Mouse (Mus musculus): Measurements from ENCODE around the gene Ampd3. TPM values are rescaled to one million over a fixed set of nuclear protein-coding genes. Genes with fewer than 3 reads are reported as not detected.

The Ampd3 gene
- total RNA-seq, 2 experiments from 2014 or later, result 4.8 to 7.2 TPM

GRCm38 (mm10) chr7:110770949-110771348 lies 2.9 kb downstream of the Ampd3 start:
- no peak for DNase-seq

GRCm38 (mm10) chr7:110772343-110772742 lies 4.3 kb downstream of the Ampd3 start:
- no peak for DNase-seq

- DNase-seq, result peak; percentile 53
Observed at GRCm38 (mm10) chr7:110773204-110774002, 5.4 kb downstream of the Ampd3 start.

DNA sequence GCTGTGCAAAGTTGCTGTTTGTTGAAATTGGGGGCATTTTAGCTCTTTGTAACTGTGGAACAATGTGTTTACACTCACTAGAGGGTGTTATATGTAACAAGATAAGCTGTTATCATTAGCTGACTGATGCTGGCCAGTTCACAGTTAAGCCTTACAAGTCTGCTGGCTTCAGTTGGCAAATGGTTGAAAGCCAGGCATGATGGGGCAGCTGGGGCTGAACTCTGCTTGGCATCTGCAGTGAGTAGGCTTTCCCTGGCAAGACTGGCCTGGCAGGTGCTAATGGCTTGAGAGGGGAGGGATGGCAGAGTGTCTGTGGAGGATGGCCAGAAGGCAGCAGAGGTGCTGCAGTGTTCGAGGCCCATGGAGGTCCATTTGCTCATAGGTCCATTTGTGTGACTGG lies 6.1 kb downstream of the Ampd3 start:
- peak; percentile 66 for DNase-seq

- DNase-seq, result no peak
Observed at GRCm38 (mm10) chr7:110774674-110775073, 6.7 kb downstream of the Ampd3 start.

- no peak for DNase-seq
Observed at GRCm38 (mm10) chr7:110777146-110778001, 9.4 kb downstream of the Ampd3 start.

DNA sequence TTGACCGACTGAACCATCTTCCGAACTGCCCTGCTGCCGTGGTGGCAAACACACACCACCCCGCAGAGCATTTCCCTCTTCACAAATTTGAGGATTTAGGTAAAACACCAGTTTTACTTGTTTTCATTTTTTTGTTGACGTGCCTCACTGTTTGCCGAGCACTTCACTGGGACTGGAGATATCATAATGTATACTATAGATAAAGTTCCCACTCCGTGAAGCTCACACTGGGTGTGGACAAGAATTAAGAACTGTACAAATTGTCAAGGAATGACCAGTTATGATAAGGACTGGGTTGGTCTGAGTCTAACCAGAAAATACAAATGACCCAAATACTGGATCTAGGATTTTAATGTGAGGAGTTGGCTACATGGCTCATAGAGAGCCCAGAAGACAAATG lies 10.9 kb downstream of the Ampd3 start:
- no peak for DNase-seq

DNA sequence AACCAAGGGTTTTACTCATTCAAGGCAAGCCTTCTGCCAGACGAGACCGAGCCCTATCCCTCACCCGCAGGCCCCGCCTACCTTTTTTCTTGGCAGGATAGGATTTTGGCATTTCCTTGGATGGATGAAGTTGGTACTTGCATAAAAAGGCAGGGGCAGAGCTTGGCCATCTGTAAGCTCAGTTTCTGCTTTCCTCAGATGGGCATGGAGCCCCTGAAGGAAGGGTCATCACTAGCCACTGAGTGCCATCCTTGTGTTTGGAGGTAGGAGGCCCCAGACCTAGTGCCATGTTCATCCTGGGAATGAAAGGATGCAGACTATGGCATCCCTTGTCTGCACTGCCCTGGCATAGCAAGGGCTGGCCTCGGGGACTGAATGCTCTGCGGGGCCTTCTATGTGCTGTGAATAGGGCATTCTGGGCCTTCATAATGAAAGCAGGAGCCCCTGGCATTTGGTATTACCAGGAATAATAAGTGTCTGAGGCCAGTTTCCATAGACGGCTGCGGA lies 11.7 kb downstream of the Ampd3 start:
- DNase-seq, result no peak

GRCm38 (mm10) chr7:110780520-110780919 lies 12.5 kb downstream of the Ampd3 start:
- DNase-seq, result no peak

DNA sequence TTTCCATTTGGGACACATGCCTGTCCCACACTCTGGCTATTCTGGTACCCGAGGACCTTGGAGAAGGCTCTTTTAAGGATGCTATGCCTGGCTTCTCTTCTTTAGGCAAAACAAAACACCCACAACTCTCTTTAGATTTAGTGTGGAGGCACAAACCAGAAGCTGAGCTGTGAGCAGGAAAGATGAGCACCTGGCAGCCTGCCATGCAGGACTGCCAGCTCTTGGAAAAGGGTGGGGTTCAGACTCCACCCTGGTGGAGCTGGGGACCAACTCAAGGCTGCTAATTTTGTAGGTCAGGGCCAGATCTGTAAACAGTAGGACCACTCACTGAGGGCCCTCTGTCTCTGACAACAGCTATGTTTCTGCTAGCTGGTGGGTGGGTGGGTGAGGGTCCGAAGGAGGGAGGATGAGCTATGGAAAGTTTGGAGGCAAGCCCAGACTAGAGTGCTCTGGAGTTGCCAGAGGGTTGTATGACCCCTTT lies 13.3 kb downstream of the Ampd3 start:
- no peak for DNase-seq

GRCm38 (mm10) chr7:110782135-110782534 lies 14.1 kb downstream of the Ampd3 start:
- no peak for DNase-seq

DNA sequence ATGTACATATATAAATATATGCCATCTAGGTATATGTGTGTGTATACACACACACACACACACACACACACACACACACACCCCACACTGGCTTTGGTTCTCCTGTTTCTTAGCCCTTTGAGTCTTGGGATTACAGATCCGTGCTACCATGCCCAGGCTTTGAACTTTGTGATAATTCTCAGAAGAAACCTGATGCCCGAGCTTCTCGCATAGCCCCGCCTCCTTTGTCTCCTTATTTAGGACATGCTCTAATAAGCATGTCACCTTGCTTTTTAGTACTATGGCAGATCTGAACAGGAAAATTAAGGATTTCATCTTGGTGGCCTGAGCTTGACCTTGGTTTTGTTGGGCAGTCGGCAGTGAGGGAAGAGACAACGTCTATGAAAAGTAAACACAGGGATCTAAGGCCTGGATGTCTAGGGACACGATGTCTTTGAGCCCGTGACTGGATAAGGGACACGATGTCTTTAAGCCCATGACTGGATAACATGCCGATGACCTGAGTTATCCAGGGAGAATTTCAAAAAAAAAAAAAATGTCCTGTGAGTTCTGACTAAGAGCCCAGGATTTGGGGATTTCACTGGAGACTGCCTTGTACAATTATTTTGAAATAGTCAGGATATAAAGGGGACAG lies 15.0 kb downstream of the Ampd3 start:
- no peak for DNase-seq

DNA sequence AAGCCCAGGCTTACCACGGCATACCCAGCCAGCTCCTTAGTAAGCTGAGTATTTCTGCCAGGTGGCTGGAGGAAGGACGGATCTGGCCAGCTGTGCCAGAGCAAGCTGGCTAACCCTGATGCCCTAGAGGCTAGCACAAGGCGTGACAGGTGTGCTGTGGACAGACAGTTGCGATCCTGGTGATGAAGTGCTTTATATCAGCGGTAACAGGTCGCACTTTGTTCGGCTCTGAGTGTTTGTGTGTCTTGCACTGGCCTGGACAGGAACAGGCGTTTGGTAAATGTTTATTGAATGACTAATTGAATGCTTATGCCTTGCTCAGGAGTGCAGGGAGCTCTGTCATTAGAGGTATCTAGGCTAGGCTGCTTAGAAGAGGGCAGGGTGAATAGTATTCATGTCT lies 17.0 kb downstream of the Ampd3 start:
- no peak for DNase-seq

GRCm38 (mm10) chr7:110785741-110786146 lies 17.7 kb downstream of the Ampd3 start:
- DNase-seq, result no peak

- no peak for DNase-seq
Observed at GRCm38 (mm10) chr7:110787310-110787709, 19.3 kb downstream of the Ampd3 start.

DNA sequence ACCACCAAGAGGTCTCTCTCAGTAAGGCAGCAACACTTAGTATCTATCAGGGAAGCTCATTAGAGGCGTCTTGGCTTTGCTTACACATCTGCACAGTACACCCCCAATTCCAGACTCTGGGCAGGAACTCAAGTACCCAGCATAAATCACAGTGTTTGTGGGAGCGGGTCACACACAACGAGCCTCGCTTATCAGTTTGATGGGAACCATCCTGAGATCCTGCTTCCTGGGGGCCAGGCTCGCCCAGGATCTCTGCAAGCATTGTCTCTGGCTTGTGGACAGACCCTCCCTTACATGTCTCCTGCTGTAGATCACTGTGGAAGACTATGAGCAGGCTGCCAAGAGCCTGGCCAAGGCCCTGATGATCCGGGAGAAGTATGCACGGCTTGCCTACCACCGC lies 22.9 kb downstream of the Ampd3 start:
- DNase-seq, result no peak

DNA sequence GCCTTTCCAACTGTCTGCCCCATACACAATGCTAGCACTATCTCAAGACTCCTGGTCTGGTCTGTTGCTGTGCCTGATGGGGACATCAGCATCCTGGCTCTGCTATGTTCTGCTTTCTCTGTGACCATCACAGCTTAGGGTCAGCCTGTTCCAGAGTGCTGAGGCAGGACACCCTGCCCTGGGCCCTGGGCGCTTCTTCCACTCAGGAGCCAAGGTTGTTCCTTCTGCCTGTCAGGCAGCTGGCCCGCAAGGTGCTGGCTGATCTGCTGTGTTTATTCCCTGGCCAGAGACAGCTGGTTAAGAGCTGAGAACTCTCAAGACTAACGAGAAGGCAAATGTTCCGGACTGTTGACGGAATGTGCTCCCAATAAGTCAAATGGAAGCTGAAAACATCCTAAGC lies 24.2 kb downstream of the Ampd3 start:
- no peak for DNase-seq

GRCm38 (mm10) chr7:110792834-110793233 lies 24.8 kb downstream of the Ampd3 start:
- no peak for DNase-seq

- DNase-seq, result no peak
Observed at GRCm38 (mm10) chr7:110794722-110795121, 26.7 kb downstream of the Ampd3 start.

DNA sequence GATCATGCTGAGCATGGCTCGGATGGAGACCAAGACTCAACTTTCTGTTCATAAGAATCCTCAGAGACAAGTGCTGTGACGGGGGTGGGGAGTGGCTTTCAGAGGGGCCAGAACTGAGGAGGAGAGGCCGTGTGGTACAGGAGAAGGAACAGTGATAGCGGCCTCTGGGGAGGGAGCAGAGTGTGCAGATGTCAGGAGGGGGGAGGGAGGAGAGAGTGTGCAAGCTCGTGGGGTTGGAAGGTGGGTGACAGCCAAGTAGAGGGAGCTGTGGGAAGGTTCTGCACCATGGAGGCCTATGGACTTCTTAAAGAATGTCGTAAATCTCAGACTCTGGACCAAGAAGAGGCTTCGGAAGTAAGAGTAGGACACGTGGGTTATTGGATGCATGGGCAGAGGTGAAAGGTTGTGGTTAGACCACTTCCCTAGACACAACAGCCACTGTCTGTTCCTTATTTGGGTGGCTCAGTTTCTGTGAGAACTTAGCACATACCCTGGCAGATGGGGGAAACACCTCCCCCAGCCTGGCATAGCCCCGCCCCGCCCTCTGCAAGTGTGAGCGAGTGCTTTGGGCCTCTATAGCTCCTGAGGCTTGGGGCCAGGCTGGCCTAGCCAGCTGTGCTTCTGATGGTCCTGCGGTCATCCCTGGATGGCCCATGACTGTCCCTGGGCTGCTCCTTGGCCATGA lies 28.5 kb downstream of the Ampd3 start:
- DNase-seq, result no peak

DNA sequence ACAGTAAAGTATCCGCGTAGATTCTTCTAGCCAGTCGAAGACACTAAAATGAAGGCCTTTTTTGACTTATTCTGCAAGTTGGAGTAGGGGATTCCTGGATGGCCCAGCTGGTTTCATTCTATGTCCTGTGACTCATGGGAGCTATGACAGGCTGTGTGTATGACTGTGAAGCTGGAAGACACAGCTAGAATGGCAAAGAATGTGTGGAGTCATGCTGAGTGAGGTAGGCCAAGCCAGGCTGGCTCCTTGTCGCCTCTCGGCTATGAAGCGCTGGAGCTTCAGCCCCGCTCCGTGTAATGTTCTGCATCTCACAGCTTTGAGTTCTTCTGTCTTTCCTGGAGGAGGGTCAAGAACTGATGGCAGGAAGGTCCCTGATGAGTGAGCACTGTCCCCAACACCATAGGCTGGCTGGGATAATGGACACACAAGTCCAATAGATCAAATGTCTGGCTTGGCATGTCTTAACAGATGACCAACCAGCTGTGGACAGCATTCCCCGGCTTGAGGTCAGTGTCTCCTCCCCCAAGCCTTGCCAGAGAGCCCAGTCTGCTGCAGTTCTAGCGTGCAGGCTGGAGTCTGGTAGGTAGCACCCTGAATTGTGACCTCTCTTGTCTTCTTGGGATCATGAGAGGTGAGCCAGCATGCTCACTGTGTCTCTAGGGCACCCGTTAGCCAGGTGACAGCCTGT lies 29.9 kb downstream of the Ampd3 start:
- no peak for DNase-seq
